Mouse (Mus musculus): ENCODE results near the gene Ccl24. TPM values are rescaled to one million over a fixed set of nuclear protein-coding genes. Genes with fewer than 3 reads are reported as not detected.
"Not testable (repeated sequence)": the region's sequence is repeated elsewhere in the genome, so short reads cannot be mapped to it uniquely, and the experiment has no call there.

Gene Ccl24
- polyA plus RNA-seq (2015; fragmentation: Nextera tagmentation; extraction: Ambion mirVana), result 2.9 and 5.5 TPM in 2 replicates

DNA sequence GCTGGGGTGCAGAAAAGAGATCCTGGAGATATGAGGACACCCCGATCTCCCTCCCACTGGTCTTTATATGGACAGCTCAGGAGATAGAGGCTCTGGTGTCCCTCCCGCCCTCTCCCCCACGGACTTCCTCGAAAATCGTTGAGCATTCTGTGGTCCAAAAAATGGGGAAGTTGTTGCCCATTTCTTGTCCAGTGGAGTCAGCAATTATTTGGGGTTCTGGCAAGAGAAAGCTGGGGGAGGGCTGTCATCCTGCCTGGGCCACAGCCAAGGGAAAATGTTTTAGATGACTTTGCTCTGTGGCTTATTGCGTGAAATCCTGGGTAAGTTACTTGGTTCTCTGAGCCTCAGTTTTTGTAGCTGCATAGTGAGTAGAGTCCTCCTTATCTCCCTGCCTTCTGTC, at the start of gene Ccl24:
TSS of gene Ccl24 (minus strand) at position 44 of the 400 bp plus-strand sequence.
- H3K4me1 ChIP-seq (replicated peaks; ENCODE audit: control insufficient read depth, insufficient read depth, low read length), result no peaks in the 10 kb centered on the region
- H3K4me3 ChIP-seq (ENCODE audit: low read length), result no peak within 1 kb of the TSS
- no peak within 1 kb of the TSS for H3K27ac ChIP-seq (ENCODE audit: low read length)
- H3K36me3 ChIP-seq (ENCODE audit: control insufficient read depth, insufficient read depth, low read length), result no peaks in the 10 kb centered on the region
- no peaks in the 10 kb centered on the region for H3K27me3 ChIP-seq (ENCODE audit: control insufficient read depth, insufficient read depth, low read depth, low read length)
- no peak for ATAC-seq (ENCODE audit: low read depth)
- no peak within 1 kb of the TSS for H3K4me2 ChIP-seq (ENCODE audit: low read depth, low read length)
- no peak within 1 kb of the TSS for H3K9ac ChIP-seq (ENCODE audit: low read length)
- WGBS, result 71% methylated on average over 6 of the region's 6 CpGs
- no peaks in the 10 kb centered on the region for H3K9me3 ChIP-seq (ENCODE audit: control insufficient read depth, low read length)

GRCm38 (mm10) chr5:135621725-135622124, 48.9 kb upstream of the Ccl24 start:
- Histone ChIP-seq H3K27ac (ENCODE audit: low read length) (no peak overlapping the region), H3K4me3 (ENCODE audit: low read length) (no peak overlapping the region), H3K4me1 (replicated peaks; ENCODE audit: control insufficient read depth, insufficient read depth, low read length) (no peaks in the 10 kb centered on the region), H3K9ac (ENCODE audit: low read length) (no peak overlapping the region), H3K36me3 (ENCODE audit: control insufficient read depth, insufficient read depth, low read length) (no peaks in the 10 kb centered on the region), H3K4me2 (ENCODE audit: low read depth, low read length) (no peak overlapping the region), H3K9me3 (ENCODE audit: control insufficient read depth, low read length) (no peaks in the 10 kb centered on the region), H3K27me3 (ENCODE audit: control insufficient read depth, insufficient read depth, low read depth, low read length) (no peaks in the 10 kb centered on the region)
- 71% methylated on average over 10 of the region's 10 CpGs for WGBS
- no peak for ATAC-seq (ENCODE audit: low read depth)

GRCm38 (mm10) chr5:135620526-135620925, 47.7 kb upstream of the Ccl24 start:
- H3K4me2 ChIP-seq (ENCODE audit: low read depth, low read length), result no peak overlapping the region
- H3K27ac ChIP-seq (ENCODE audit: low read length), result no peak overlapping the region
- no peaks in the 10 kb centered on the region for H3K36me3 ChIP-seq (ENCODE audit: control insufficient read depth, insufficient read depth, low read length)
- no peak overlapping the region for H3K9ac ChIP-seq (ENCODE audit: low read length)
- no peaks in the 10 kb centered on the region for H3K4me1 ChIP-seq (replicated peaks; ENCODE audit: control insufficient read depth, insufficient read depth, low read length)
- 79% methylated on average over 9 of the region's 9 CpGs for WGBS
- no peaks in the 10 kb centered on the region for H3K9me3 ChIP-seq (ENCODE audit: control insufficient read depth, low read length)
- H3K4me3 ChIP-seq (ENCODE audit: low read length), result no peak overlapping the region
- ATAC-seq (ENCODE audit: low read depth), result no peak
- H3K27me3 ChIP-seq (ENCODE audit: control insufficient read depth, insufficient read depth, low read depth, low read length), result no peaks in the 10 kb centered on the region

DNA sequence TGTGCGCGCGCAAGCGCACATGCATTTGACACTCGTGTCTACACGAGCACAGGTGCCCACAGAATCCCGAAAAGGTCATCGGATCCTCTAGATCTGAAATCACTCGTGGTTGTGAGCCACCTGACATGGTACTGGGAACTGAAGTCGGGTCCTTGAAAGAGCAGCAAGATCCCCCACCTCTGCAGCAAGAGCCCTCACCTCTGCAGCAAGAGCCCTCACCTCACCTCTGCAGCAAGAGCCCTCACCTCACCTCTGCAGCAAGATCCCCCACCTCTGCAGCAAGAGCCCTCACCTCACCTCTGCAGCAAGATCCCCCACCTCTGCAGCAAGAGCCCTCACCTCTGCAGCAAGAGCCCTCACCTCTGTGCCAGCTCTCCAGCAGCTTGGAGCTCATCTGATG, 46.9 kb upstream of the Ccl24 start:
- ATAC-seq (ENCODE audit: low read depth); H3K4me2 ChIP-seq (ENCODE audit: low read depth, low read length); H3K9ac ChIP-seq (ENCODE audit: low read length); H3K27ac ChIP-seq (ENCODE audit: low read length); H3K9me3 ChIP-seq (ENCODE audit: control insufficient read depth, low read length); H3K4me3 ChIP-seq (ENCODE audit: low read length); H3K4me1 ChIP-seq (replicated peaks; ENCODE audit: control insufficient read depth, insufficient read depth, low read length); H3K27me3 ChIP-seq (ENCODE audit: control insufficient read depth, insufficient read depth, low read depth, low read length); H3K36me3 ChIP-seq (ENCODE audit: control insufficient read depth, insufficient read depth, low read length): not testable (repeated sequence)
- WGBS, result 85% methylated on average over 10 of the region's 10 CpGs

DNA sequence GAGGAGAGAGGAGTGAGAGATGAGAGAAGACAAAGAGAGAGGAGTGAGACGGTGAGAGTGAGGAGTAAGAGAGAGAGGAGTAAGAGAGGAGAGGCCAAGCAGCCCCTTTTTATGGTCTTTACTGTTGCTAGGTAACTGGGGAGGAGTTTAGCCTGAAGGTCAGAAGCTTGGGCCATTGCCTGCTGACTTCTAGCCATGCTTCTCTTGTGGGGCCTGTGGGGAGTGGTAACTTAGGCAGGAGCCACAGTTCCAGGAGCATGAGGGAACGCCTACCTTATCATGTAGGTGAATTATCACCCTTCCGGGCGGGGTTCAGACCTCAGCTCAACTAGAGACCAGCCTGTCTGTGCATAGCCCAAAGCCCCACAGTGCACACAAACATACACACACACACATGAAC, 36.9 kb upstream of the Ccl24 start:
- H3K4me3 ChIP-seq (ENCODE audit: low read length), result no peak overlapping the region
- ATAC-seq (ENCODE audit: low read depth), result no peak
- H3K27me3 ChIP-seq (ENCODE audit: control insufficient read depth, insufficient read depth, low read depth, low read length), result no peaks in the 10 kb centered on the region
- H3K9ac ChIP-seq (ENCODE audit: low read length), result no peak overlapping the region
- 0 out of 2 replicates have a peak, but pooled peaks cover 2% of the 10 kb centered on the region for H3K9me3 ChIP-seq (ENCODE audit: control insufficient read depth, low read length)
- WGBS, result 61% methylated on average over 4 of the region's 4 CpGs
- H3K27ac ChIP-seq (ENCODE audit: low read length), result no peak overlapping the region
- no peaks in the 10 kb centered on the region for H3K4me1 ChIP-seq (replicated peaks; ENCODE audit: control insufficient read depth, insufficient read depth, low read length)
- H3K4me2 ChIP-seq (ENCODE audit: low read depth, low read length), result no peak overlapping the region
- no peaks in the 10 kb centered on the region for H3K36me3 ChIP-seq (ENCODE audit: control insufficient read depth, insufficient read depth, low read length)

GRCm38 (mm10) chr5:135607581-135607980, 34.7 kb upstream of the Ccl24 start:
- Histone ChIP-seq H3K9me3 (ENCODE audit: control insufficient read depth, low read length) (peaks cover 6% of the 10 kb centered on the region; the same call in 1 of the 2 replicates), H3K27me3 (ENCODE audit: control insufficient read depth, insufficient read depth, low read depth, low read length) (no peaks in the 10 kb centered on the region), H3K4me1 (replicated peaks; ENCODE audit: control insufficient read depth, insufficient read depth, low read length) (no peaks in the 10 kb centered on the region), H3K36me3 (ENCODE audit: control insufficient read depth, insufficient read depth, low read length) (no peaks in the 10 kb centered on the region), H3K4me2 (ENCODE audit: low read depth, low read length) (no peak overlapping the region), H3K9ac (ENCODE audit: low read length) (no peak overlapping the region), H3K4me3 (ENCODE audit: low read length) (no peak overlapping the region), H3K27ac (ENCODE audit: low read length) (no peak overlapping the region)
- ATAC-seq (ENCODE audit: low read depth), result no peak
- WGBS, result 38% methylated on average over 1 of the region's 1 CpGs

GRCm38 (mm10) chr5:135606717-135607116, 33.9 kb upstream of the Ccl24 start:
- not testable (repeated sequence) for H3K9ac ChIP-seq (ENCODE audit: low read length); H3K36me3 ChIP-seq (ENCODE audit: control insufficient read depth, insufficient read depth, low read length); H3K27ac ChIP-seq (ENCODE audit: low read length); H3K4me1 ChIP-seq (replicated peaks; ENCODE audit: control insufficient read depth, insufficient read depth, low read length); H3K27me3 ChIP-seq (ENCODE audit: control insufficient read depth, insufficient read depth, low read depth, low read length); ATAC-seq (ENCODE audit: low read depth); H3K4me2 ChIP-seq (ENCODE audit: low read depth, low read length); H3K9me3 ChIP-seq (ENCODE audit: control insufficient read depth, low read length); H3K4me3 ChIP-seq (ENCODE audit: low read length)
- whole genome bisulfite sequencing, result no CpG with 5 or more reads among the region's 1 CpGs

DNA sequence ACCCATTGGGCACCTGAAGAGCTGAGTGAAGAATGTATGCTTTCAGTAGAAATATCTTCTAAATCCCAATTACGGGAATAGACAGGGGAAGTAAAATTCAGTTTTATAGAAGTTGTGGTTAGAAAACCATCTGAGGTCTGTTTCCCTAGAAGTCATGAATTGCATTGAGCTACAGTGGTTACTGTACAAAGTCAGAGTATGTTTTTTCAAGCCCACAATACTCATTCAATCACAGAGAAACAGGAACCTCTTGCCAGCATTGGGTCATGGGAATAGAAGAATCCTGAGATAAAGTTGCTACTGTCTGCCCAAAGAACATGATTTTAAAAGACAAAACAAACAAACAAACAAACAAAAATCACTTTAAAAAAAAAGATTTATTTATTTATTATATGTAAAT, 31.8 kb upstream of the Ccl24 start:
- not testable (repeated sequence) for H3K4me2 ChIP-seq (ENCODE audit: low read depth, low read length); H3K4me1 ChIP-seq (replicated peaks; ENCODE audit: control insufficient read depth, insufficient read depth, low read length); H3K9me3 ChIP-seq (ENCODE audit: control insufficient read depth, low read length); ATAC-seq (ENCODE audit: low read depth); H3K27ac ChIP-seq (ENCODE audit: low read length); H3K9ac ChIP-seq (ENCODE audit: low read length); H3K4me3 ChIP-seq (ENCODE audit: low read length); H3K36me3 ChIP-seq (ENCODE audit: control insufficient read depth, insufficient read depth, low read length); H3K27me3 ChIP-seq (ENCODE audit: control insufficient read depth, insufficient read depth, low read depth, low read length)
- WGBS, result no CpG with 5 or more reads among the region's 1 CpGs

- ATAC-seq (ENCODE audit: low read depth), result no peak
- no peaks in the 10 kb centered on the region for H3K36me3 ChIP-seq (ENCODE audit: control insufficient read depth, insufficient read depth, low read length)
- H3K4me1 ChIP-seq (replicated peaks; ENCODE audit: control insufficient read depth, insufficient read depth, low read length), result no peaks in the 10 kb centered on the region
- H3K27ac ChIP-seq (ENCODE audit: low read length), result no peak overlapping the region
- H3K9me3 ChIP-seq (ENCODE audit: control insufficient read depth, low read length), result peaks cover 2% of the 10 kb centered on the region
- no peak overlapping the region for H3K9ac ChIP-seq (ENCODE audit: low read length)
- no peaks in the 10 kb centered on the region for H3K27me3 ChIP-seq (ENCODE audit: control insufficient read depth, insufficient read depth, low read depth, low read length)
- H3K4me3 ChIP-seq (ENCODE audit: low read length), result no peak overlapping the region
- no peak overlapping the region for H3K4me2 ChIP-seq (ENCODE audit: low read depth, low read length)
- WGBS, result 72% methylated on average over 11 of the region's 12 CpGs
Observed at GRCm38 (mm10) chr5:135589996-135590784, 17.3 kb upstream of the Ccl24 start.

Measured in lung, embryonic 16.5 days (tissue).